Mouse (Mus musculus): ENCODE measurements around the gene Grid2. TPM values are rescaled to one million over a fixed set of nuclear protein-coding genes. Genes with fewer than 3 reads are reported as not detected.

The Grid2 gene
- polyA plus RNA-seq, 1 experiment from 2014 or later = 6.3 TPM

GRCm38 (mm10) chr6:63921951-63922350 is 666.3 kb downstream of the Grid2 start:
- WGBS = 95% methylated on average over 6 of the region's 6 CpGs
- H3K9ac ChIP-seq = no peak overlapping the region
- H3K27ac ChIP-seq = no peak overlapping the region
- no peaks in the 10 kb centered on the region for H3K9me3 ChIP-seq
- no peak overlapping the region for H3K4me3 ChIP-seq
- H3K4me2 ChIP-seq (replicated peaks) = no peak overlapping the region
- H3K27me3 ChIP-seq (replicated peaks) = no peaks in the 10 kb centered on the region
- ATAC-seq (ENCODE audit: low FRiP score, low read depth) = no peak
- no peaks in the 10 kb centered on the region for H3K36me3 ChIP-seq
- H3K4me1 ChIP-seq = no peaks in the 10 kb centered on the region

- Histone ChIP-seq H3K9me3 (no peaks in the 10 kb centered on the region), H3K36me3 (no peaks in the 10 kb centered on the region), H3K27me3 (replicated peaks) (no peaks in the 10 kb centered on the region), H3K4me2 (replicated peaks) (no peak overlapping the region), H3K4me1 (no peaks in the 10 kb centered on the region), H3K9ac (no peak overlapping the region), H3K4me3 (no peak overlapping the region), H3K27ac (no peak overlapping the region)
- no peak for ATAC-seq (ENCODE audit: low FRiP score, low read depth)
Observed at GRCm38 (mm10) chr6:63931201-63931600, 675.5 kb downstream of the Grid2 start.

DNA sequence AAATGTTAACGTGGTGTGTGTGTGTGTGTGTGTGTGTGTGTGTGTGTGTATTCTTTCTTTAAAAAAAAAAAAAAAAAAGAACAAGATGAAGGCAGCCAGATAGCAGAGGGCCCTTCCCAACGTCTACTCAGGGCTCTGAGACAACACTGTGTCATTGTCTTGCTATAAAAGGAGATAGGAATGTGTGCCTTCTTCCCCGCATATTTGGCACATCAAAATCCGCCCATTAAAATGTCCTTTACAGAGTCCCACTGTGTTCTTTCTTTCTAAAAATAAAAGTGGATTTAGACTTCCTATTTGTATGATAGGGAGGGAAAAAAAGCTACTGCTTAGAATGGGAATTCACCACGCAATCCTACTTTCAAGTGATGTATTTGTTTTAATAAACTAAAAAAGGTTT is 691.0 kb downstream of the Grid2 start:
- no peak overlapping the region for H3K4me2 ChIP-seq (replicated peaks)
- ATAC-seq (ENCODE audit: low FRiP score, low read depth) = no peak
- H3K36me3 ChIP-seq = no peaks in the 10 kb centered on the region
- H3K4me3 ChIP-seq = no peak overlapping the region
- H3K27me3 ChIP-seq (replicated peaks) = no peaks in the 10 kb centered on the region
- WGBS = 60% methylated on average over 5 of the region's 5 CpGs
- no peaks in the 10 kb centered on the region for H3K4me1 ChIP-seq
- no peak overlapping the region for H3K27ac ChIP-seq
- no peaks in the 10 kb centered on the region for H3K9me3 ChIP-seq
- no peak overlapping the region for H3K9ac ChIP-seq

DNA sequence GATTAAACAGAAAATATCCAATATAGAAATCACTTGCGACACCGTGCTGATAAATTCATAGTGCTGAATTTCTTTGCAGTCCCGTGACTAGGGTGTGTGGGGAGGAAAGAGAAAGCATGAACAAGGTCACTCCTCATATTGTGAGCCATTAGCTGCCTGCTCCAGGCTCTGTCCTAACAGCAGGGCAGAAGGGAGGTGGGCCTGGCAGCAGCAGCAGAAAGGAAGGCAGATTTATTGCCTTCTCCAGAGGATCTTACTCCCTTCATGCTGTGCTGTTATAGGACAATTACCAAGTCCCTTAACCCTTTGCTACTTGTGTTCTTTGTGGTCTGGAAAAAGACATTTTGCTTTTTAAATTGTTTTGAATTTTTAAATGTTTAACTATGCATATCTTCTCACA is 708.1 kb downstream of the Grid2 start:
- H3K27me3 ChIP-seq (replicated peaks) = no peaks in the 10 kb centered on the region
- 13% methylated on average over 3 of the region's 3 CpGs for WGBS
- ATAC-seq (ENCODE audit: low FRiP score, low read depth) = peak; percentile 97
- H3K4me3 ChIP-seq = no peak overlapping the region
- H3K27ac ChIP-seq = no peak overlapping the region
- peaks cover 14% of the 10 kb centered on the region for H3K4me1 ChIP-seq
- H3K9ac ChIP-seq = no peak overlapping the region
- H3K9me3 ChIP-seq = no peaks in the 10 kb centered on the region
- H3K36me3 ChIP-seq = no peaks in the 10 kb centered on the region
- peak overlapping the region; percentile 31 for H3K4me2 ChIP-seq (replicated peaks)

GRCm38 (mm10) chr6:63964269-63964668 is 708.6 kb downstream of the Grid2 start:
- ATAC-seq (ENCODE audit: low FRiP score, low read depth) = peak; percentile 93
- H3K9ac ChIP-seq = no peak overlapping the region
- no peaks in the 10 kb centered on the region for H3K27me3 ChIP-seq (replicated peaks)
- H3K4me3 ChIP-seq = no peak overlapping the region
- peak overlapping the region; percentile 31 for H3K4me2 ChIP-seq (replicated peaks)
- no peak overlapping the region for H3K27ac ChIP-seq
- H3K36me3 ChIP-seq = no peaks in the 10 kb centered on the region
- H3K4me1 ChIP-seq = peaks cover 14% of the 10 kb centered on the region
- no peaks in the 10 kb centered on the region for H3K9me3 ChIP-seq
- 33% methylated on average over 6 of the region's 6 CpGs for WGBS

GRCm38 (mm10) chr6:63964735-63965134 is 709.1 kb downstream of the Grid2 start:
- H3K4me2 ChIP-seq (replicated peaks) = no peak overlapping the region
- no peak overlapping the region for H3K9ac ChIP-seq
- H3K4me1 ChIP-seq = peaks cover 14% of the 10 kb centered on the region
- H3K27me3 ChIP-seq (replicated peaks) = no peaks in the 10 kb centered on the region
- 13% methylated on average over 2 of the region's 2 CpGs for WGBS
- no peak overlapping the region for H3K27ac ChIP-seq
- no peaks in the 10 kb centered on the region for H3K9me3 ChIP-seq
- H3K4me3 ChIP-seq = no peak overlapping the region
- ATAC-seq (ENCODE audit: low FRiP score, low read depth) = peak; percentile 64
- no peaks in the 10 kb centered on the region for H3K36me3 ChIP-seq

DNA sequence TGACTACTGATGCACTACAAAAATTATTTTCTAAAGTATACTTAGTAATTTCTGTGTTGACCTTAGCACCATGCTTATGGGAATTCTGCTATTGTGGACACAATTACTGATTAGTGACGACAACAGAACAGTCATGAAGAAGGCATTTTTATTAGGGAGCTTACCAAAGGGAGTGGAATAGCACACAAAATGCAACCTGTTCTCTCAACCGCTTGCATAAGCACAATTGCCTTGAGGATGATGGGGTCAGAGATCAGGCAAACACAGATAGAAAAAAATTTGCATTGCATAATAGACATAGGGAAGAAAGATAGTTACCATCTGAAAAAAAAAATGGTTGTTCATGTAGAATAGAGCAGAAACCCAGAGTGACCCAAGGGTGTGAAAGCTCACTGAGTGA is 790.4 kb downstream of the Grid2 start:
- 71% methylated on average over 2 of the region's 2 CpGs for WGBS
- Histone ChIP-seq H3K9me3 (no peaks in the 10 kb centered on the region), H3K36me3 (no peaks in the 10 kb centered on the region), H3K4me1 (no peaks in the 10 kb centered on the region), H3K4me3 (no peak overlapping the region), H3K4me2 (replicated peaks) (no peak overlapping the region), H3K9ac (no peak overlapping the region), H3K27ac (no peak overlapping the region), H3K27me3 (replicated peaks) (no peaks in the 10 kb centered on the region)
- ATAC-seq (ENCODE audit: low FRiP score, low read depth) = no peak

DNA sequence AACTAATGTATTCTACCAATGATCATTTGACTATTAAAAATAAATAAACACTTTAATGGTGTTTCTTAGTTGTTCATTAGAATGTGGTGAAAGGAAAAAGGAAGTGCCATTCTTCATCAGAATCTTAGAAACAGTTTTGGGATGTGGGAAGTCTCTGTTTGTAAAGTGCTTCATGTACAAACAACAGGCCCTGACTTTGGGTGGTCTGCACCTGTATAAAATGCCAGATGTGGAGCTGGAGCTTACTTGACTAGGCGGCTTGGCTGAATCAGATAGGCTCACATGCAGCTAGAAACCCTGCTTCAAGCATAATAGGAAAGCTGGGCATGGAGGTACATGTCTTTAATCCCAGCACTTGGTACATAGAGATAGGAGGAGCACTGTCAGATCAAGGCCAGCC is 791.1 kb downstream of the Grid2 start:
- H3K27me3 ChIP-seq (replicated peaks) = no peaks in the 10 kb centered on the region
- no peak overlapping the region for H3K4me2 ChIP-seq (replicated peaks)
- no peak for ATAC-seq (ENCODE audit: low FRiP score, low read depth)
- H3K36me3 ChIP-seq = no peaks in the 10 kb centered on the region
- no peaks in the 10 kb centered on the region for H3K9me3 ChIP-seq
- H3K27ac ChIP-seq = no peak overlapping the region
- no peak overlapping the region for H3K4me3 ChIP-seq
- no peaks in the 10 kb centered on the region for H3K4me1 ChIP-seq
- H3K9ac ChIP-seq = no peak overlapping the region
- WGBS = 76% methylated on average over 1 of the region's 1 CpGs

GRCm38 (mm10) chr6:64047950-64048349 is 792.3 kb downstream of the Grid2 start:
- no peak overlapping the region for H3K9ac ChIP-seq

GRCm38 (mm10) chr6:64063858-64064257 is 808.2 kb downstream of the Grid2 start:
- WGBS = 75% methylated on average over 7 of the region's 7 CpGs
- Histone ChIP-seq H3K9me3 (no peaks in the 10 kb centered on the region), H3K27ac (no peak overlapping the region)

More at GRCm38 (mm10) chr6:64047950-64048349, 792.3 kb downstream of the Grid2 start:
- Histone ChIP-seq H3K4me3 (no peak overlapping the region), H3K9me3 (no peaks in the 10 kb centered on the region), H3K27me3 (replicated peaks) (no peaks in the 10 kb centered on the region), H3K4me2 (replicated peaks) (no peak overlapping the region), H3K4me1 (no peaks in the 10 kb centered on the region), H3K27ac (no peak overlapping the region), H3K36me3 (no peaks in the 10 kb centered on the region)
- WGBS = 88% methylated on average over 5 of the region's 5 CpGs
- no peak for ATAC-seq (ENCODE audit: low FRiP score, low read depth)

DNA sequence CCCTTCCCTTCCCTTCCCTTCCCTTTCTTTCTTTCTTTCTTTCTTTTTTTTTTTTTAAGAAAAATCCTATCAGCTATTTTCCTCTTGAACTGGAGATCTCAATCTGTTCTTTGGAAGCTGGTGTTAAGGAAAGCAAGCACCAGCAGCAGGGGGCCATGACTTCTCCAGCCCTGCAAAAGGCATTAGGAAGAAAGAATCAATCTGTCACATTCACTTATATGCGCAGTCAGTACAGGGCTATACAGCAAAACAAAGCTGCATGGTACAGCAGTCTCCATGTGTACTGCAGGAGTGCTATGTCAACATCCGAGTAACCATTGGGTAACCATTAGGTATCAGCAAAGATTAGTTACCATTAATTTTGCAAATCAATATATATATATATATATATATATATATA is 809.0 kb downstream of the Grid2 start:
- Histone ChIP-seq H3K9ac (no peak overlapping the region), H3K4me2 (replicated peaks) (no peak overlapping the region), H3K4me1 (no peaks in the 10 kb centered on the region), H3K4me3 (no peak overlapping the region), H3K36me3 (no peaks in the 10 kb centered on the region), H3K9me3 (no peaks in the 10 kb centered on the region), H3K27me3 (replicated peaks) (no peaks in the 10 kb centered on the region), H3K27ac (no peak overlapping the region)
- no peak for ATAC-seq (ENCODE audit: low FRiP score, low read depth)
- 51% methylated on average over 2 of the region's 2 CpGs for WGBS

More at GRCm38 (mm10) chr6:64063858-64064257, 808.2 kb downstream of the Grid2 start:
- H3K27me3 ChIP-seq (replicated peaks) = no peaks in the 10 kb centered on the region
- no peaks in the 10 kb centered on the region for H3K4me1 ChIP-seq
- no peaks in the 10 kb centered on the region for H3K36me3 ChIP-seq
- H3K4me2 ChIP-seq (replicated peaks) = no peak overlapping the region
- H3K4me3 ChIP-seq = no peak overlapping the region
- H3K9ac ChIP-seq = no peak overlapping the region
- ATAC-seq (ENCODE audit: low FRiP score, low read depth) = no peak

DNA sequence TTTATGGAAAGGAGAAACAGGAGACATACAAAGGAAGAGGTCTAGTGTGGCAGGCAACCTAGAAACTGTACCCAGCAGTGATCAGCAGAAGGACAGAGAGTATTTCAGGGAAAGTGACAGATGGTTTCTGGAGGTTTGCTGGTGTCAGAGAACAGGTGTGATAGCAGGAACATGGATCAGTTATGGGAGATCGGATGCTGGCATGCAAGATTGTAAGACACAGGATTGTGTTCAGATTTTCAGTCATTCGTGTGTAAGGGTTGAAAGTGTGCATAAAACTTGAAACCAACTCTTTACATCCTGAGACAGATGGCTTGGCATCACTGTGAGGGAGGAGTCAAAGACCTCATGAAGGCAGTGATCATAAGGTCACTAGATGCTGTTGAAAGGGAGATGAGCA is 817.7 kb downstream of the Grid2 start:
- ATAC-seq (ENCODE audit: low FRiP score, low read depth) = no peak
- Histone ChIP-seq H3K9me3 (no peaks in the 10 kb centered on the region), H3K9ac (no peak overlapping the region), H3K4me2 (replicated peaks) (no peak overlapping the region), H3K4me3 (no peak overlapping the region), H3K27ac (no peak overlapping the region), H3K27me3 (replicated peaks) (no peaks in the 10 kb centered on the region), H3K36me3 (no peaks in the 10 kb centered on the region), H3K4me1 (no peaks in the 10 kb centered on the region)
- WGBS = 77% methylated on average over 2 of the region's 2 CpGs

- Histone ChIP-seq H3K27me3 (replicated peaks) (no peaks in the 10 kb centered on the region), H3K4me1 (no peaks in the 10 kb centered on the region), H3K27ac (no peak overlapping the region), H3K9ac (no peak overlapping the region), H3K4me3 (no peak overlapping the region), H3K4me2 (replicated peaks) (no peak overlapping the region), H3K36me3 (no peaks in the 10 kb centered on the region), H3K9me3 (no peaks in the 10 kb centered on the region)
- 89% methylated on average over 1 of the region's 1 CpGs for WGBS
- no peak for ATAC-seq (ENCODE audit: low FRiP score, low read depth)
Observed at GRCm38 (mm10) chr6:64077911-64078310, 822.2 kb downstream of the Grid2 start.
